Mouse (Mus musculus) CH12.LX (cell line): ENCODE data around the gene Mup10. TPM values are rescaled to one million over a fixed set of nuclear protein-coding genes. Genes with fewer than 3 reads are reported as not detected.
"Not testable (repeated sequence)": the region's sequence is repeated elsewhere in the genome, so short reads cannot be mapped to it uniquely, and the experiment has no call there.

Source experiments
- DNase-seq: peaks from one replicate; pipeline ENCODE4 v3.0.0-alpha.2; 2013; ENCODE audit errors: extremely low read depth
- H3K27ac ChIP-seq: 2 replicates; pipeline ENCODE4 v1.5.1; 2012; ENCODE audit warnings: low read depth, mild to moderate bottlenecking, control low read depth, moderate library complexity; ENCODE audit not compliant: insufficient read depth
- H3K27me3 ChIP-seq: replicated peaks from 2 replicates; pipeline ENCODE3; 2012; ENCODE audit warnings: inconsistent platforms
- H3K36me3 ChIP-seq, 2 experiments: replicated peaks in 1 of 2; 2 replicates each; pipeline versions ENCODE3 to v1.6.1; 2012; ENCODE audit warnings: inconsistent platforms in 1 of 2, low read length in 1 of 2, mild to moderate bottlenecking in 1 of 2, mixed read lengths in 1 of 2, moderate library complexity in 1 of 2; ENCODE audit not compliant: control insufficient read depth in 1 of 2, insufficient read depth in 1 of 2
- H3K4me1 ChIP-seq, 2 experiments: 2 replicates each; pipeline ENCODE4 v1.6.1; 2012; ENCODE audit warnings: inconsistent platforms in 1 of 2, moderate library complexity in 1 of 2; ENCODE audit not compliant: insufficient read depth in 2 of 2, control insufficient read depth in 1 of 2
- H3K4me2 ChIP-seq: 2 replicates; pipeline ENCODE4 v1.6.1; 2012; ENCODE audit warnings: low read depth, mild to moderate bottlenecking, control low read depth; ENCODE audit not compliant: poor library complexity, insufficient read depth, severe bottlenecking
- H3K4me3 ChIP-seq, 3 experiments: fragments of 150-350 bp in 1 of 3; sonication (generic) in 1 of 3; replicated peaks in 1 of 3; 2 replicates each; pipeline versions ENCODE3 to v1.5.1; 2011 to 2012; ENCODE audit warnings: low read depth in 2 of 3, low read length in 2 of 3, mild to moderate bottlenecking in 2 of 3, moderate library complexity in 2 of 3, control low read depth in 1 of 3, improper control_type of control experiment in 1 of 3, inconsistent platforms in 1 of 3, mixed read lengths in 1 of 3; ENCODE audit not compliant: poor library complexity in 1 of 3
- H3K79me2 ChIP-seq: replicated peaks from 2 replicates; pipeline ENCODE4 v1.6.1; 2012; ENCODE audit warnings: mild to moderate bottlenecking, moderate library complexity; ENCODE audit not compliant: control insufficient read depth, poor library complexity, insufficient read depth, severe bottlenecking; ENCODE audit errors: extremely low read depth
- H3K9ac ChIP-seq: 2 replicates; pipeline ENCODE4 v1.6.1; 2012; ENCODE audit warnings: low read depth, mild to moderate bottlenecking, control low read depth, moderate library complexity; ENCODE audit not compliant: insufficient read depth
- H3K9me3 ChIP-seq: replicated peaks from 2 replicates; pipeline ENCODE3; 2012; ENCODE audit warnings: low read length, inconsistent platforms, mixed read lengths
- dilution Hi-C: fragments of 300-500 bp; cut with MboI; formaldehyde crosslinking; loops from 2 replicates; pipeline ENCODE4 v1.14.3; 2020; ENCODE audit warnings: low sequenced_read_pairs; ENCODE audit not compliant: extremely low pct_unique_long_range_greater_than_20kb, extremely low pct_ligation_motif_present
- in situ Hi-C: fragments of 300-500 bp; cut with MboI; formaldehyde crosslinking; loops from 3 replicates; pipeline ENCODE4 v1.14.3; 2019; ENCODE audit warnings: low sequenced_read_pairs, low pct_ligation_motif_present, low pct_unique_long_range_greater_than_20kb, mixed read lengths
- polyA plus RNA-seq: library from polyadenylated mRNA; unstranded; fragments of >175 nt; gene quantifications from 2 replicates; pipeline ENCODE4 v1.2.1, GENCODE M21; 2012; ENCODE audit warnings: low read depth; ENCODE audit not compliant: insufficient read length
- total RNA-seq, 2 experiments: library from RNA; depleted of rRNA; stranded (reverse); fragments of 300-350 nt in 1 of 2; fragments of >200 nt in 1 of 2; gene quantifications; 2 replicates each; pipeline ENCODE4 v1.2.3; 2012 to 2014

Mup10 gene
- total RNA-seq (2012; rRNA removed) (not detected in 2 replicates), total RNA-seq (2014; rRNA removed) (not detected in 2 replicates), polyA plus RNA-seq (not detected in 2 replicates)

DNA sequence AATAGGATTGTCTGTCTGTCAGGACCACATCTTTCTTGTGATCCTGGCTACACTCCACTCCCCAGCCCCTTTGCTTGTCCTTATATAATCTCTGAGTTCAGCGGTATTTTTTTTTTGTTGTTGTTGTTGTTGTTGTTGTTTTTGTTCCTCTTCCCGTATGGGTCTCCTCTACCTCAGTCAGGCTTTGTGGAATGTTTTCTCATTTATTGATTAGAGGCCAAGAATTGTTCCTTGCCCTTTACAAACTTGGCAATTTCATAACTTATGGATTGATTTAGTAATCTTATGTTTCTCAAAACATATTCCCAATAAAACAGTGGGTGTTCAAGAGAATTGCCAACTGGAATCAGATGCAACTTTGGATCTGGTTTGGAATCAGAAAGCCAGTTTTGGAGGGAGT lies at the start of gene Mup10:
Mup10 (minus strand) TSS at position 101 of the 400 bp plus-strand sequence.
- H3K36me3 ChIP-seq, dilution Hi-C loops, H3K79me2 ChIP-seq, H3K9ac ChIP-seq, DNase-seq, H3K4me3 ChIP-seq, H3K9me3 ChIP-seq, H3K27me3 ChIP-seq, H3K4me2 ChIP-seq, H3K27ac ChIP-seq, H3K4me1 ChIP-seq, in situ Hi-C loops: not testable (repeated sequence)

Other genes with a start within 250 kb of the Mup10 start
- gene Mup9, start 160.2 kb downstream of the Mup10 start, total RNA-seq (2012; rRNA removed), result not detected in 2 replicates
- gene Mup9, start 160.2 kb downstream of the Mup10 start, total RNA-seq (2014; rRNA removed), result not detected in 2 replicates
- gene Mup9, start 160.2 kb downstream of the Mup10 start, polyA plus RNA-seq, result not detected in 2 replicates
- not detected in 2 replicates for gene Mup1, start 80.2 kb downstream of the Mup10 start, total RNA-seq (2012; rRNA removed)
- gene Mup1, start 80.2 kb downstream of the Mup10 start, total RNA-seq (2014; rRNA removed), result not detected in 2 replicates
- gene Mup1, start 80.2 kb downstream of the Mup10 start, polyA plus RNA-seq, result not detected in 2 replicates
- not detected in 2 replicates for gene Mup11, start 80.2 kb upstream of the Mup10 start, total RNA-seq (2012; rRNA removed)
- not detected in 2 replicates for gene Mup11, start 80.2 kb upstream of the Mup10 start, total RNA-seq (2014; rRNA removed)
- gene Mup11, start 80.2 kb upstream of the Mup10 start, polyA plus RNA-seq, result not detected in 2 replicates
- gene Mup12, start 159.1 kb upstream of the Mup10 start, total RNA-seq (2012; rRNA removed), result not detected in 2 replicates
- gene Mup12, start 159.1 kb upstream of the Mup10 start, total RNA-seq (2014; rRNA removed), result not detected in 2 replicates
- gene Mup12, start 159.1 kb upstream of the Mup10 start, polyA plus RNA-seq, result not detected in 2 replicates
- not detected in 2 replicates for gene Mup22, start 239.3 kb upstream of the Mup10 start, total RNA-seq (2012; rRNA removed)
- gene Mup22, start 239.3 kb upstream of the Mup10 start, total RNA-seq (2014; rRNA removed), result not detected in 2 replicates
- gene Mup22, start 239.3 kb upstream of the Mup10 start, polyA plus RNA-seq, result not detected in 2 replicates